Mouse (Mus musculus): Measurements from ENCODE around the gene Cacna1c. TPM values are rescaled to one million over a fixed set of nuclear protein-coding genes. Genes with fewer than 3 reads are reported as not detected.

The Cacna1c gene
- total RNA-seq, 1 experiment, result 0.98 TPM

- H3K9me3 ChIP-seq (ENCODE audit: control insufficient read depth, insufficient read depth, low read depth, low read length), result no peaks in the 10 kb centered on the region
- no peak for DNase-seq (ENCODE audit: low read depth, low spot score)
- H3K27ac ChIP-seq (ENCODE audit: insufficient read depth, low read depth, low read length, poor library complexity, severe bottlenecking), result no peak overlapping the region
- H3K4me1 ChIP-seq (ENCODE audit: control insufficient read depth in 2 of 2, insufficient read depth in 2 of 2, low read length in 2 of 2, poor library complexity in 1 of 2), result no peaks in the 10 kb centered on the region
- no peak overlapping the region for H3K9ac ChIP-seq (ENCODE audit: insufficient read depth, low read depth, low read length, poor library complexity, severe bottlenecking)
- TF ChIP-seq CHD2 (IDR thresholded peaks at IDR 0.05; ENCODE audit: low read depth, low read length), result no peak
- no peak for TF ChIP-seq ZC3H11A (IDR thresholded peaks at IDR 0.05; ENCODE audit: borderline replicate concordance, low read depth, low read length)
- TF ChIP-seq HCFC1 (IDR thresholded peaks at IDR 0.05; ENCODE audit: borderline replicate concordance, insufficient read depth, low read length), result no peak
- no peak for TF ChIP-seq ZNF384 (IDR thresholded peaks at IDR 0.05; ENCODE audit: low read depth, low read length)
- no peak for TF ChIP-seq MAFK (IDR thresholded peaks at IDR 0.05; ENCODE audit: insufficient read depth, low read depth, low read length)
- no peak overlapping the region for H3K4me3 ChIP-seq (ENCODE audit: insufficient read depth in 1 of 2, low read depth in 1 of 2, low read length in 2 of 2, poor library complexity in 1 of 2, severe bottlenecking in 1 of 2)
- in situ Hi-C loops (cut with MboI; ENCODE audit: low sequenced_read_pairs in 2 of 2, unreplicated experiment in 2 of 2), result no loop called here
- H3K36me3 ChIP-seq (ENCODE audit: control insufficient read depth, insufficient read depth, low read length, poor library complexity, severe bottlenecking), result no peaks in the 10 kb centered on the region
These were observed 67.7 kb downstream of the Cacna1c start for GRCm38 (mm10) chr6:119128521-119128920.

GRCm38 (mm10) chr6:119128076-119128475 is 68.1 kb downstream of the Cacna1c start:
- no peak overlapping the region for H3K27ac ChIP-seq (ENCODE audit: insufficient read depth, low read depth, low read length, poor library complexity, severe bottlenecking)
- in situ Hi-C loops (cut with MboI; ENCODE audit: low sequenced_read_pairs in 2 of 2, unreplicated experiment in 2 of 2), result no loop called here
- TF ChIP-seq ZNF384 (IDR thresholded peaks at IDR 0.05; ENCODE audit: low read depth, low read length) (no peak), HCFC1 (IDR thresholded peaks at IDR 0.05; ENCODE audit: borderline replicate concordance, insufficient read depth, low read length) (no peak), MAFK (IDR thresholded peaks at IDR 0.05; ENCODE audit: insufficient read depth, low read depth, low read length) (no peak), ZC3H11A (IDR thresholded peaks at IDR 0.05; ENCODE audit: borderline replicate concordance, low read depth, low read length) (no peak), CHD2 (IDR thresholded peaks at IDR 0.05; ENCODE audit: low read depth, low read length) (no peak)
- DNase-seq (ENCODE audit: low read depth, low spot score), result no peak
- no peak overlapping the region for H3K9ac ChIP-seq (ENCODE audit: insufficient read depth, low read depth, low read length, poor library complexity, severe bottlenecking)
- no peaks in the 10 kb centered on the region for H3K4me1 ChIP-seq (ENCODE audit: control insufficient read depth in 2 of 2, insufficient read depth in 2 of 2, low read length in 2 of 2, poor library complexity in 1 of 2)
- no peaks in the 10 kb centered on the region for H3K9me3 ChIP-seq (ENCODE audit: control insufficient read depth, insufficient read depth, low read depth, low read length)
- H3K4me3 ChIP-seq (ENCODE audit: insufficient read depth in 1 of 2, low read depth in 1 of 2, low read length in 2 of 2, poor library complexity in 1 of 2, severe bottlenecking in 1 of 2), result no peak overlapping the region
- no peaks in the 10 kb centered on the region for H3K36me3 ChIP-seq (ENCODE audit: control insufficient read depth, insufficient read depth, low read length, poor library complexity, severe bottlenecking)

- Histone ChIP-seq H3K9ac (ENCODE audit: insufficient read depth, low read depth, low read length, poor library complexity, severe bottlenecking) (no peak overlapping the region), H3K27ac (ENCODE audit: insufficient read depth, low read depth, low read length, poor library complexity, severe bottlenecking) (no peak overlapping the region), H3K36me3 (ENCODE audit: control insufficient read depth, insufficient read depth, low read length, poor library complexity, severe bottlenecking) (no peaks in the 10 kb centered on the region), H3K4me3 (ENCODE audit: insufficient read depth in 1 of 2, low read depth in 1 of 2, low read length in 2 of 2, poor library complexity in 1 of 2, severe bottlenecking in 1 of 2) (no peak overlapping the region), H3K4me1 (ENCODE audit: control insufficient read depth in 2 of 2, insufficient read depth in 2 of 2, low read length in 2 of 2, poor library complexity in 1 of 2) (no peaks in the 10 kb centered on the region), H3K9me3 (ENCODE audit: control insufficient read depth, insufficient read depth, low read depth, low read length) (no peaks in the 10 kb centered on the region)
- TF ChIP-seq MAFK (IDR thresholded peaks at IDR 0.05; ENCODE audit: insufficient read depth, low read depth, low read length) (no peak), ZNF384 (IDR thresholded peaks at IDR 0.05; ENCODE audit: low read depth, low read length) (no peak), CHD2 (IDR thresholded peaks at IDR 0.05; ENCODE audit: low read depth, low read length) (no peak), HCFC1 (IDR thresholded peaks at IDR 0.05; ENCODE audit: borderline replicate concordance, insufficient read depth, low read length) (no peak), ZC3H11A (IDR thresholded peaks at IDR 0.05; ENCODE audit: borderline replicate concordance, low read depth, low read length) (no peak)
- in situ Hi-C loops (cut with MboI; ENCODE audit: low sequenced_read_pairs in 2 of 2, unreplicated experiment in 2 of 2), result no loop called here
- DNase-seq (ENCODE audit: low read depth, low spot score), result no peak
These were observed 69.2 kb downstream of the Cacna1c start for GRCm38 (mm10) chr6:119126991-119127390.

- DNase-seq (ENCODE audit: low read depth, low spot score), result no peak
- H3K4me1 ChIP-seq (ENCODE audit: control insufficient read depth in 2 of 2, insufficient read depth in 2 of 2, low read length in 2 of 2, poor library complexity in 1 of 2), result no peaks in the 10 kb centered on the region
- TF ChIP-seq CHD2 (IDR thresholded peaks at IDR 0.05; ENCODE audit: low read depth, low read length), result no peak
- TF ChIP-seq MAFK (IDR thresholded peaks at IDR 0.05; ENCODE audit: insufficient read depth, low read depth, low read length), result no peak
- TF ChIP-seq ZNF384 (IDR thresholded peaks at IDR 0.05; ENCODE audit: low read depth, low read length), result no peak
- TF ChIP-seq HCFC1 (IDR thresholded peaks at IDR 0.05; ENCODE audit: borderline replicate concordance, insufficient read depth, low read length), result no peak
- TF ChIP-seq ZC3H11A (IDR thresholded peaks at IDR 0.05; ENCODE audit: borderline replicate concordance, low read depth, low read length), result no peak
- in situ Hi-C loops (cut with MboI; ENCODE audit: low sequenced_read_pairs in 2 of 2, unreplicated experiment in 2 of 2), result loop anchor here (10.0 to 25.0 kb wide), 2 partner anchors 226 to 481 kb away; no protein-coding TSS in a partner anchor
- no peak overlapping the region for H3K4me3 ChIP-seq (ENCODE audit: insufficient read depth in 1 of 2, low read depth in 1 of 2, low read length in 2 of 2, poor library complexity in 1 of 2, severe bottlenecking in 1 of 2)
- H3K9me3 ChIP-seq (ENCODE audit: control insufficient read depth, insufficient read depth, low read depth, low read length), result no peaks in the 10 kb centered on the region
- H3K36me3 ChIP-seq (ENCODE audit: control insufficient read depth, insufficient read depth, low read length, poor library complexity, severe bottlenecking), result no peaks in the 10 kb centered on the region
- no peak overlapping the region for H3K9ac ChIP-seq (ENCODE audit: insufficient read depth, low read depth, low read length, poor library complexity, severe bottlenecking)
- no peak overlapping the region for H3K27ac ChIP-seq (ENCODE audit: insufficient read depth, low read depth, low read length, poor library complexity, severe bottlenecking)
These were observed 77.8 kb downstream of the Cacna1c start for GRCm38 (mm10) chr6:119118371-119118770.

- H3K4me1 ChIP-seq (ENCODE audit: control insufficient read depth in 2 of 2, insufficient read depth in 2 of 2, low read length in 2 of 2, poor library complexity in 1 of 2), result no peaks in the 10 kb centered on the region
- no peak for DNase-seq (ENCODE audit: low read depth, low spot score)
- H3K36me3 ChIP-seq (ENCODE audit: control insufficient read depth, insufficient read depth, low read length, poor library complexity, severe bottlenecking), result no peaks in the 10 kb centered on the region
- no peak overlapping the region for H3K27ac ChIP-seq (ENCODE audit: insufficient read depth, low read depth, low read length, poor library complexity, severe bottlenecking)
- in situ Hi-C loops (cut with MboI; ENCODE audit: low sequenced_read_pairs in 2 of 2, unreplicated experiment in 2 of 2), result loop anchor here (10.0 to 25.0 kb wide), 2 partner anchors 229 to 479 kb away; no protein-coding TSS in a partner anchor
- no peak overlapping the region for H3K9ac ChIP-seq (ENCODE audit: insufficient read depth, low read depth, low read length, poor library complexity, severe bottlenecking)
- TF ChIP-seq HCFC1 (IDR thresholded peaks at IDR 0.05; ENCODE audit: borderline replicate concordance, insufficient read depth, low read length), result no peak
- no peak for TF ChIP-seq CHD2 (IDR thresholded peaks at IDR 0.05; ENCODE audit: low read depth, low read length)
- TF ChIP-seq ZNF384 (IDR thresholded peaks at IDR 0.05; ENCODE audit: low read depth, low read length), result no peak
- TF ChIP-seq MAFK (IDR thresholded peaks at IDR 0.05; ENCODE audit: insufficient read depth, low read depth, low read length), result no peak
- TF ChIP-seq ZC3H11A (IDR thresholded peaks at IDR 0.05; ENCODE audit: borderline replicate concordance, low read depth, low read length), result peak; percentile 3; the same call in 1 of the 2 replicates
- H3K4me3 ChIP-seq (ENCODE audit: insufficient read depth in 1 of 2, low read depth in 1 of 2, low read length in 2 of 2, poor library complexity in 1 of 2, severe bottlenecking in 1 of 2), result no peak overlapping the region
- H3K9me3 ChIP-seq (ENCODE audit: control insufficient read depth, insufficient read depth, low read depth, low read length), result no peaks in the 10 kb centered on the region
These were observed 79.9 kb downstream of the Cacna1c start for GRCm38 (mm10) chr6:119116290-119116689.
